Mouse (Mus musculus): Measurements from ENCODE around the gene Bbx.

Gene Bbx

DNA sequence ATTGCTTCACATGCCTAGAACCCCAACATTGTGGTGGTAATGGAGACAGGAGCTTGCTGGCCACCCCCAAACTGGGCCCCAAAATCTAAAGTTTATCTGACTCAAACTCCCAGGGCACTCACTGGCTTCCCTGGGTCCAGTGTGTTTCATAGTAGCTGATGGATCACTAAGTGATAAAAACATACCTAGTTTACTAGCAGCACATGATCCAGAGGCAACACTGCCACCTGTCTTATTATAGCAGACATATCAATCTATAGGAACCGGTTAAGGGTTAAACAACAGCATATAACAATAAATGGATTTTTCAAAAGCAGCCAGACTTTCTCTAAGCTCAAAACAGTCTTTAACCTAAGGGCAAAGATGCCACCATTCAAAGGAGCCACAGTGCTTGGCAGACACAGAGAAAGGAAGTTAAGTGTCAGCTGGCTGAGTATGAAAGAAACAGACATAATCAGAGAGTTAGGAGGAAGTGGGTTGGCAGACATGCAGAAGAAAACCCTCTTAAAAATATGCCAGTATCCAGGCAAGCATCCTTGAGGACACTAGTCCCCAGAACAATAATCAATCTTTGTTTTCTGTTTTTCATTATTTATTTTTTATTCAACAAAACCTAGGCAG lies 116.7 kb downstream of the Bbx start:
- DNase-seq (ENCODE audit: low spot score in 2 of 2) = no peak

DNA sequence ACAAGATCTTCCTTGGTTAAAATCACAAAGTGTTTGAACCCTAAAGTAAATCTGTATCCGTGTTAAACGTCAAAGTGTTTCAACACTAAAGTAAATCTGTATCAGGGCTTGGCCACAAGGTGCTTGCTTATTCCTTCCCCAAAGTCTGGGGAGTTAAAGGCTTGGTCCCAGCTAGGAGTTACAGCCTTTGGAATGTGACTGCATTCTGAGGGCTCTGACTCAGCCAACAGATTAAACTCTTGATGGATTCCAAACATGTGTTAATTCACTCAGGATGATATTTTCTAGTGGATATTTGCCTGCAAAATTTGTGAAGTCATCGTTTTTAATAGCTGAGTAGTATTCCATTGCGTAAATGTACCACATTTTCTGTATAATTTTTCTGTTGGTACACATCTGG lies 120.6 kb downstream of the Bbx start:
- DNase-seq (ENCODE audit: low spot score in 2 of 2) = no peak

DNA sequence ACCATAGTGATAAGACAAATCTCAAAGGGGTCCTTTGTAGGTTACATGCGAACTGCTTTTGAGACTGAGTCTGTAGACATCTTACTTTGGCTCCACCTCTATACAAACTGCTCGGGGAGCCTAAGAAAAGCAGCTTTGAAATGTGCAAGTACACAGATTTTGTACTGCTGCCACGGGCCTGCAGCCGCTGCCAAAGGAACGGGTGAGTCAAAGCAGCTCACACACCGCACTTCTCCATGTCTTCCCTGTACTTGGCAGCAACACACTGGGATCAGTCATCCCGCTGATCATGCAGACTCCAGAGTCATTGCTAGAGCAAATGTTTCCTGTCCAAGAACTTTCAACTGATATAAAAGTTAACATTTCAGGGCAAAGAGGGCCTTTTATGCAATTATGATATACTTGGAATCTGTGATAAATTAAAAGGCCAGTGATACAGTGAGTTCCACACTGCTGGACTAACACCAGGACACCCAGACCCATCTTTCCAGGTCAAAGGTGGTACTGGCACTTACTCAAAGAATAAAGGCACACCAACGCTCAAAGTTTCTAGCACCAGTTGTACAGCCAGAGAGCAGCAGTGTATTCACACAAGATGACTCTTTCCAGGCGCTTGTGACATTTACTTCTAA lies 122.7 kb downstream of the Bbx start:
- no peak for DNase-seq (ENCODE audit: low spot score in 2 of 2)

DNA sequence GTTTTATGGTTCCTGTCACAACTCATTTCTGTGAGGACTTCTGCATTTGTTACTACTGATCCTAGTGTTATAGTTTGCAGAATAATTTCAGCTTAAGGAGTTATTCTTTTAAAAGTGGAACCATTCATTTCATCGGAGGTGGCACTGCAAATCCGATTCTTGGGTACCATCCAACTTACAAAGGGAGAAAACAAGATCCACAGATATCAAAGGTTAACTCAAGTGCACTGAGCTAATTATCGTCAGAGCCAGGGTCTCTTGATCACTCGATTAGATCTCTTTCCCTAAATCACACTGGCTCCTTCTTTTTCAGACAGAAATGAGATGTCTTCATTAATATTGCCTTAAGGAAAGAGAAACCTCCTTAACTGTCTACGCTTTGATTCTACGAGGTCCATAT lies 123.9 kb downstream of the Bbx start:
- DNase-seq (ENCODE audit: low spot score in 2 of 2) = no peak

DNA sequence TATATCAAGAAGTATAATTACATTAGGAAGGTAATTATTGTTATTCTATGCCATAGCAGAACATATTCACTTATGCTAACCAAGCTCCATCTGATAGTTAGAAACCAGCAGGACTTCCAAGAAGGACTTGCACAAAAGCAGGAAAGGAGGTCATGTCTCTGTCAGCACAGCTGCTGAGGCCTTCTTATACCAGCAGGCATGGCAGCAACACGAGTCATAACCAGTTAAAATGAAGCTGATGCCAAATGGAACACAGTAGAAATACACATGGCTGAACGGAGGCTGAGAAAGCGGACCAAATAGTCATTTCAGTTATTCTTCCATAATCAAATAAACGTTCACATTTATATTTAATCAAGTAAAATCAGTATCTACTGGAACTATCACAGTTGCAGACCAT lies 125.0 kb downstream of the Bbx start:
- no peak for DNase-seq (ENCODE audit: low spot score in 2 of 2)

DNA sequence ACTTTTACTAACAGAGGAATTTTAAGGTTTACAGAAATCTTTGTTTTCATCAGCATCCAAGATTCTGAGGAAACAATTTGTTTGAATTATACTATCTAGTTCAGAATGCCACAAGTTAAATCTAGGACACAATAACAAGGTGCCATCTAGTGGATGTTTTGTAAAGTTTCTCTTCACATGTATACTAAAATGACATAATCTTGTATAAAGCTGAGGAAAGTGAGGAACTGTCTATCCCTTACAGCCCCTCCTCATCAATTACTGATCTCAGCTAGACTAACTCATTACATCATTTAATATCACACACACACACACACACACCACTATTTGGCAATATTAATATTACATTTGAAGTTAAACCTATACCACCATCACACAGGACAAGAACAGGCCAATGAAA lies 125.5 kb downstream of the Bbx start:
- no peak for DNase-seq (ENCODE audit: low spot score in 2 of 2)

DNA sequence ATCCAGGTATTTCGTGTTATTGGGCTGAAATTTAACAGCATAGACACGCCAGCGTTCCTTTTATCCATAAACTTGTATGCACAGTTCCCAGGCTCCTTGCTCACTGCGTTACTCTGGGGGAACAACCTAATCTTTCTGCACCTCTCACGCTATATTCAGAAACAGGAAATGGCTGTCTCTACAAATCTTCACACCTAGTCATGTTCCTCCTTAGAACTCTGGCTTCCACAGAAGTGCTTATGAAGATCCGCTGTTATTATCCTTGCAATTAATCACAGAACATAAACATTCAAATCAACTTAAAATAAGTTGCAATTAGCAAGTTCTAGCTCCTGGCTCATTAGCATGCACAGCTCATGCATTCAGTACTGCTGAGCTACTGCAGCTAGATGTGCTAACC lies 127.0 kb downstream of the Bbx start:
- DNase-seq (ENCODE audit: low spot score in 2 of 2) = no peak

DNA sequence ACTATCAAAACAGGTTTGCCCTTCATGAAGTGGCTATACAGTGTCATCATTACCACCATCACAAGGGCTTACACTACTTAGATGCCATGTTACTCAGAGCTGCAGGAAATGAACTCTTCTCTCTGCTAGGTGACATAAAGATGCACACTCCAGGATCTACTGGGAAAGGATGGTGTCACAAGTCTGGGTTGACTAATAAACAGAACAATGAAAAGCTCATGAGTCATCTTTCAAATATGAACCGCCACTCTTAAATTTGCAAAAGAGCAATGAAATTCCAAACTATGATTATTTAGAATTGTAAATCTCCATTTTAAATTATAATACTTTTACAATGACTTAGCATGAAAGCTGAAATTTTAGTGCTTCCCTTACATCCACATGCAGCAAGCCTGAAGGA lies 129.6 kb downstream of the Bbx start:
- DNase-seq (ENCODE audit: low spot score in 2 of 2) = no peak

DNA sequence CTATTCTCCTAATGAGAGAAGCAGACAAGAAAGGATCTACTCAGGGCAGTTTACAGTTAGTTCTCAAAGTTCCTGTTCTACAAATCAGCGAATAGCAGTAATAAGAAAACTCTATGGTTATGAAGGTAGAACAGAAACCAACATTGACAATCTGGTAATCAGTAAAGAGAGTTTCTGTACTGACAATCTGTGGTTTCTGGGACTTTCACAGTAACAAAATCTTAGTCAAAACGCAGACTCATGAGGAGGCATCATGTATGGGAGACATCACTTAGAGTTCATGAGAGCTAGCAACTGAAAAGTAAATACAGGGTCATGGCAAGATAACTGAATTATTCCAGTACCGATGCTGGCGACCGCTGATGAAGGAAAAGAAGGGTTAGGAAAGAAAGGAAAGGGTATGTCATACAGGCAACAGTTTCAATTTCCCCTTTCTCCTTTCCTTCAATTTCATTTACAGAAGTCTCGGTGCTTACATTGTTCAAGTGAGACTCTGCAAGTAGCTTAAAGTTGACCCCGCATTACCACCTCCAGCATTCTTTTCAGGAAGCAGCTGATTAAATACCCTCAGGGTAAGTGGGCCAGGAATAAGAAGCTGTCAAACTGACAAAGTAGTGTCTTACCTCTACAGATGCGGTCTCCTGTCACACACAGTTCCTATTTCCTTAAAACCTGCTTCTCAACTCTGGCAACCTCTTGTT lies 133.3 kb downstream of the Bbx start:
- DNase-seq (ENCODE audit: low spot score in 2 of 2) = no peak

DNA sequence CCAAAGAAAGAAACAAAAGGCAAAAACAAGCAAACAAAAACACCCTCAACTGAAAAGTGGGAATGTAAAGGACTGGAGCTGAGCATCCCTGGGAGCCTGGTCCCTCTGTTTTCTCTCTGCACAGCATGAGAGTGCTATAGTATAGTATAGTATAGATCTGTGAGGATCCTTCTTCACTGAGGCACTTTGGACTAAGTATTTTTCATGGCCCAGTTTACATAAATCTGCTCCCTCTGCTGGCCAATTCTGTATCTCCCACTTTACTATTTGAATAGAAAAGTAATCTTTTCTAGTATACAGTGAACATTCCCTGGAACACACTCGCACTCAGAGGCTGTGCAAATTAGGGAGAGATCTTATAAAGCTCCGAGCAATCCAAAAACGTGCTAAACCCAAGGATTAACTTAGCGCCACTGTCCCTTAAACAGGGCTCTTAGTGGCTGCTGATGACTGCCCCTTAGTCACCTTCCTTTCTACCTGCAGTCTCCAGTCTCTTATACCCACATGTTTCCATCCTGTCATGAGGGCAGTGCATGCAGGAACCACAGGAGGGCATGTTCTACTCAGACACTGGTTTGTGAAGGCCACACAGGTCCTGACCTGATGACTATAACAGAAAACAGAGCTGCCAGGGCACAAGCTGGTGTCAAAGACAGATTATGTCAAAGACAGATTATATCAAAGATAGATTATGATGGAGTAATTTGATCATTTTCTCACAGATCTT lies 138.5 kb downstream of the Bbx start:
- DNase-seq (ENCODE audit: low spot score in 2 of 2) = no peak

DNA sequence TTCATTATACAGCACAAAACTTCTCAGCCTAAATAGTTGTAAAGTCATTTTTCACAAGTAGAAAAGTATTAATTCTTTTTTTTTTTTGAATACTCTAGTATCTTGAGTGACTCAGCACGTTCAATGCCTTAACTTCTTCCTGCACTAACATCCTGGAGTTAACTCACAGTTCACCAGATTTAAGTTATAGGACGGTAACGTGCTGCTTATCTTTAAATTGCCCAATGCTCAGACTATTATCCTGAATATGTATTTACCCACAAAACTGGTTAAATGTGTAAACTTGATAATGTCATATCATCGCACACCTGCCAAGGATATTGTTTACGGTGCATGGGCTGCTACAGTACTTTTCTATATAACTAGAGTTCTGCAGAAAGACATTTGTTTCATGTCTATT lies 139.4 kb downstream of the Bbx start:
- DNase-seq (ENCODE audit: low spot score in 2 of 2) = no peak

DNA sequence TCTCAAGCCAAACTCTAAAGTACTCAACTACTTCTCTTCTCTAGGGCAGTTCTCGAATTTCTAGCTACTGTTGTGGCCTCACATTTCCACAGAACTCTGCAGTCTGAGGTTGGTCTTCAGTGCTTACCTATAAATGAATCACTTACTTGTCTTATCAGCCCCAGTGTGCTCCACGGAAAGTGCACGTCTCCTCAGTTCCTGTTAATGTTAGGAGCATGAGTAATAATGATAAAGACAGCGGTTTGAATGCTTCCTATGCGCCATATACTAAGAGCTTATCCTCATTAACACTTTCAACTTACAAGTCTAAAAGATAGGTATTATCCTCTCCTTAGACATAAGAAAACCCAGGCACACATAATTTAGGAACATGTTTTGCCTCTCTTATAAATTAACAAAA lies 142.4 kb downstream of the Bbx start:
- DNase-seq (ENCODE audit: low spot score in 2 of 2) = no peak

DNA sequence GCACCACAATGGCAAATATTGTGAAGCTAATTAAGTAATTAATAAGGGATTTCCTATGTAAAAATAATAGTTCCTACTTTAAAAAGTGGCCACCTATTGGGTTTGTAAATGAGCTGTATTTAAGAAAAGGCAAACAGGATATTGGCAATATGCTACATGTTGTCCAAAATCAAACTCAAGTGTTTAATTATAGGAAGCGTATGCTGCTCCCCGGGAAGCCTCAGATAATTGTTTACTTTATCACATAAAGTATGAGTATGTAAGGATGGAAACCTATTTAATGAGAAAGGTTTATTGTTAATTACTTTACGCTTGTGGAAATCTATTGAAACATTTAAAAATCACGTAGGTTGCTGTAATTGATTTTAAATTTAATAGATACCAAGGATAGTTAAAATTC lies 159.4 kb downstream of the Bbx start:
- DNase-seq (ENCODE audit: low spot score in 2 of 2) = no peak

DNA sequence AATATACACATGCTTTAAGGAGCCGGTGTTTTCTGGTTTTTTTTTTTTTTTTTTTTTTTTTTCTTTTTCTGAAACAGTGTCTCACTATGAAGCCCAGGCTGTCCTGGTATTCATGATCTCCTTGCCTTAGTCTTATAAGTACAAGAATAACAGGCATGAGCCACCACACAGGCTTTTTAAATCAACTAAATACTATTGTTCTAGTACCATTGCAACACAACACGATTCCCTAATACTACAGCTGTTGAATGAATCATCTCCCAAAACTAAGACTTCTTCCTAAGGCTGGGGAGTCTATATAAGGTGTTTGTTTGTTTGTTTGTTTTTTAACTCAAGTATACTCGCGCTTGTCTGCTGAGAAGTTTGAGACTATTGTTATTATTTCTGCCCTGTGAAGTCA lies 169.5 kb downstream of the Bbx start:
- no peak for DNase-seq (ENCODE audit: low spot score in 2 of 2)

DNA sequence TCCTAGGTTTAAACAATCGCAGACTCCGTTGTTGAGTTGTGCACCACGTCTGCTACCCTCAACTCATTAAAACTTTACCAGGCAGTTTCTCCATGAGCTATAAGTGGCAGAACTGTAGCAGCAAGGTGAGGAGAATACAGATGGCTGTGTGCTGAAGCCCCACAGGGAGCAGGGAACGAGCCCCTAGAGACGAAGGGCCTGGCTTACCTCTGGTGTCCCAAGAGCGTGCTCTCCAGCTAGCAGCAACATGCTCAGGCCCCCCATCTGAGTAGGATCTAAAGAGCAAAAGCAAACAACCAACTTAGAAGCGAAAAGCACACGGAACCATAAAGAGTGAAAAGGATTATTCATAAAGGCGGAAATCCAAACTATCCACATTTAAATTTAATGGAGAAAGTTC lies 170.0 kb downstream of the Bbx start:
- no peak for DNase-seq (ENCODE audit: low spot score in 2 of 2)

DNA sequence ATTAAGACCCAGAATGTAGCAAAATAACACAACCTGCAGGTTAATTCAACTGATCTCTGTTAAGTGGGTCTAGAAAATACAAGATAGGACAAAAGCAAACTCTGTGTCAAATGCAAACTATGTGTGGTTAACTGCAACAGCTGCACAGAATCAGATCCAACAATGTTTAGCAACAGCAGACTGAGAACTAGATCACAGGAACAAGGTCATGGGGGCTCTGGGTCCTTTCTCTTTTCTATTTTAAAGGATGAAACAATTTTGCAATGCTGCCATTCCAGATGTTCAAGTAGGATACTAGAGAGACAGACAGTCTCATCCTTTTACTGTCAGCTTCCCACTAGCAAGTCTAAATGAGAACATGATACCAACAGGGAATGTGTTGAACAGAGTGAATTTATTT lies 170.4 kb downstream of the Bbx start:
- no peak for DNase-seq (ENCODE audit: low spot score in 2 of 2)

DNA sequence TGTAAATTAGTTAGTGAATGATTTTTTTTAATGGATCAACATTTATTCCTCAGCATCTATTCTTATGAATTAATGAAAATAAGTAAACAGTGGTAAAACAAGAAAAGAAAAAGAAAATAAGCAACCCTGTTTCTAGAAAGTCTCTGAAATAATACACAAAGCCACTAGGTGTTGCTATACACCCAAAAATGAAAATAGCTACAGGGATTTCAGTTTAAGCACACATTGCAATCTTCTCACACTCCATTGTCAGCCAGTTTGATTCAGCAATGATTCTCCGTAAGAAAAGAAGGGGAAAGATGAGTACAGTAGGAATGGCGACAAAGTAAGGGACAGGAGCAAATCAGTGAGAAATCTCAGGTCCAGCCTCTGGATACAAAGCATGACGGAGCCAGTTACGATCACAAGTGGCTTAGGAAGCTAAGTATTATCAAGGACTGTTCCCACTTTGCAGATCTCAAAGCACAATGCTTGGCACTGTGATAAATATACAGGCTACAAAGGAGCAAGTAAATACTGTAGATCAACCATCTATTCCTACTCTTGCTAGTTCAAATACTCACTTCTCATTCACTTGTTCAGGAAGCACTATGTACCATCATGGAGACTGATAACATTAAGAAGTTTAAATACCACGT lies 177.5 kb downstream of the Bbx start:
- no peak for DNase-seq (ENCODE audit: low spot score in 2 of 2)

DNA sequence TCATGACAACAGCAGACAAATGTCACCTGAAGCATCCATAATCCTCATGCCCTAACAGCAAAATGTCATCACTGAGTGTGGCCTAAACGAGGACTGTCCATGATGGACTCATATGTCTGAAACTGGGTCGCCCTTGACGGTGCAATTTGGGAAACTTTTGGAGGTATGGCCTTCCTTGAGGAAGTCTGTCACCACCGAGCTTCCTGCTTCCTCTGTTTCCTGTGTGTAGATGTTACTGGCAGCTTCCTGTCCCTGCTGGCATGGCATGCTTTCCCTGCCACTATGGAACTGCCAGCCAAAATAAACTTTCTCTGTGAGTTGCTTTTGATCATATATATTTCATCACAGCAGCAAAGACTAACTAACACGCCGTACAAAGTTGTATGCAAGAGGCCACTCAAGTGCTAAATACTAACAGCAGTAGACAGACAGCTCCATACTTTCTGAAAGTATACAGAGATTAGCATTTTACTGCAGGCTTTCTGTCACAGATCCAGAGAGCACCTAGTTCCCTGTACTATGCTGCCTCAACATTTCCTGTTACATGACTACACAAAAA lies 180.7 kb downstream of the Bbx start:
- DNase-seq (ENCODE audit: low spot score in 2 of 2) = no peak

DNA sequence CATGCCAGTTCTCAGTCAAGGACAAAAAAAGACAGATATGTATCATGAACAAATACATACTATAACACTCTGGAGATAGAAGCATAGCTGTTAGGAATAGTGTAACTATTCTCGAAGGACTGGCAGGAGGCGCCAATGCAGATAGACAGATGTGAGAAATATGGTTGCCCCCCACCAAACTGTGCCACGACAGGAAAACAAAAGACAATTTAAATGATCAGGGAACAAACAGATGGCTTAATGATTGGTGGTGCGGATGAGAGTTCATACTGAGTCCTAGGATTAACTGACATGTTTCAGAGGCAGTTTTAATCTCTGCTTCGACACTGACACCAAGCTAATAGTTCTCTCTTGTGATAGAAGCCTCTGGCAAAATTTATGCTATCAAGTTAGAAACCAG lies 181.7 kb downstream of the Bbx start:
- no peak for DNase-seq (ENCODE audit: low spot score in 2 of 2)

DNA sequence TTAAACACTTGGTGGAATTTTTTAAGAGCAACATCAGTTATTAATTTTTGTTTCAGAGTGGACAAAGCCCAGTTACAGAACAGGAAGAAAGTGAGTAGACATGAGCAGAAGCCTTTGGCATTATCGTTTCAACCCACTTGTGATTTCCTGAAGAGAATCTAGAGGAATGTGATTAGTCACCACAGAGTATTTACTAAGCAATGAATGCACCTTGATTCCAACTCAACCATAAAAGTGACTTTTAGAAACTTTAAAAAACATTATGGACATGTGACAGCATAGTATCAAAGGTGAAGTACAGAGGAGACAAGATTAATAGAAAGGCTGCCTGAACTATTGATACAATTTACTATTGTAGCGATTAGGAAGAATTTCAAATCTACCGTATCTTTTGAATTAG lies 183.2 kb downstream of the Bbx start:
- DNase-seq (ENCODE audit: low spot score in 2 of 2) = no peak

DNA sequence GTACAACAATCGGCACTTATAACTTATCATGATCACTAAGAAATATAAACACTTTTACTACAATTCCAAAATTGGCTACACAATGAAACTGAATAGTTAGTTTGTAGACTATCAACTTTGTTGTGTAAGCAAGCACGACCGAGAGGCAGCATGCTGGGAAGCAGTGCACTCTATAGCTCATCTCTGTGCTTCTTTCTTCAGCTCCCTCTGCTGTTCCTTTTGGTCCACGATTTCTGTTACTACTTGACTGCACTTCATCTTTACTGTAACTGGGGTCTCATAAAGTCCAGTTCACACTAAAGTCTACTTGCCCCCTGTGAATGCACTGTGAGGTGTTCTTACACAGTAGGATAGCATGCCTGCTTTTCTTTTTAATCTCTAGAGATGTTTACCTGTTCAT lies 189.7 kb downstream of the Bbx start:
- no peak for DNase-seq (ENCODE audit: low spot score in 2 of 2)

DNA sequence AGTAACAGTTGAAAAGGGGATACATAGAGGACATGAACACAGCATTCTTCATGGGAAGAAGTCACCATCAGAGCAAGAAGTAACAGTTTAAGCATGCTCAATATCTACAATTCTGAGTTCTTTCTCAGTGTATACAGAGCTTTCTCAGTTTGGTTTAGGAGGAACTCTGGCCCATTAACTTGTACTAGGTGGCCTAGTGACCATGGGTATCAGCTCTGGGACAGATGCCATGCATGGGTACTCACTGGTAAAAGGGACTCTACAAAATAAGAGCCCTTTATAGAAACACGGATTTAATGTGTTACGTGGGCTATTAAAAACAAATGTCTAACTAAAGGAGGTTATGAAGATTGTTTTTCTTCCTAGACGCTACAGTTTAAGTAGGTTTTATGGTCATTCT lies 190.6 kb downstream of the Bbx start:
- no peak for DNase-seq (ENCODE audit: low spot score in 2 of 2)

Measured in spleen, postnatal 10 days (tissue).